Mouse (Mus musculus): Measurements from ENCODE around the gene Lrrk2. TPM values are rescaled to one million over a fixed set of nuclear protein-coding genes. Genes with fewer than 3 reads are reported as not detected.

The Lrrk2 gene
- 9.5 TPM for polyA plus RNA-seq (2014; fragmentation: Illumina TruSeq; extraction: RNeasy Lipid Tissue Mini Kit (QIAGEN cat#74804); ENCODE audit: low read depth, low replicate concordance)

DNA sequence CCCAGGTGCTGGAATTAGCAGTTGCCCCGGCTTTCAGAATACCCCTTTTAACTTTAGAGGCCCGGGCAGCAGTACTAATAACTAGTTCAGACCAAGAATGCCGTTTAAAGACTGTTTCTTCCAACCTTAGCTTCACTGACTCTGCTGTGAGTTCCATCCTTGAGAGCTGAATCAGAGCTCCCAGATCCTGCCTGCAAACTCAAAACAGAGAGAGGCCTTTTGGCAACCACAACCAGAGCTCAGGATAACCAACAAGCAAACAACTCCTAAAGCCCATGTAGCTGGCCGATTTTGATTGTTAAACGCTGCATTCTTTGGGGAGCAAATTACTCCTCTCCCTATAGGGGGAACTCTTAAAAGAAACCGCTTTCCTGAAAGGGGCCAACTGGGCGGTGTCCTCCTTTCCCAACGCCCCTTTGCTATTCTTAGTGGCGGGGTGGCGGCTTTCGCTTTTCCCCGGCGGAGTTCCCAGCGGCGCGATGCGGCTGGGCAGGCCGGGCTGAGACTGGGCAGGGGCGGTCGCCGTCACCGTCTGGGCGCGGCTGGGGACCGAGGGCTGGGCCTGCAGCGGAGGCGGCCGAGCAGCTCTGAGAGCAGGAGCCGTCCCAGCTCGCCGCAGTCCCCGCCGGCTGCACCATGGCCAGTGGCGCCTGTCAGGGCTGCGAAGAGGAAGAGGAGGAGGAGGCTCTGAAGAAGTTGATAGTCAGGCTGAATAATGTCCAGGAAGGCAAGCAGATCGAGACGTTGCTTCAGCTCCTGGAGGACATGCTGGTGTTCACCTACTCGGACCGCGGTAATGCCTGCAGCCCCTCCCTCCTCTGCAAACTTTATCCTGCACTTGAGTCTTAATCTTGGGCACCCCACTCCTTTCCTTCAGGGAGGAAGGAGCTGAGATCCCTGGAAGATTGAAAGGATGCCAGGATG lies at the start of gene Lrrk2:
Gene Lrrk2, plus strand, starts transcription at position 531 of the 924 bp plus-strand sequence.

DNA sequence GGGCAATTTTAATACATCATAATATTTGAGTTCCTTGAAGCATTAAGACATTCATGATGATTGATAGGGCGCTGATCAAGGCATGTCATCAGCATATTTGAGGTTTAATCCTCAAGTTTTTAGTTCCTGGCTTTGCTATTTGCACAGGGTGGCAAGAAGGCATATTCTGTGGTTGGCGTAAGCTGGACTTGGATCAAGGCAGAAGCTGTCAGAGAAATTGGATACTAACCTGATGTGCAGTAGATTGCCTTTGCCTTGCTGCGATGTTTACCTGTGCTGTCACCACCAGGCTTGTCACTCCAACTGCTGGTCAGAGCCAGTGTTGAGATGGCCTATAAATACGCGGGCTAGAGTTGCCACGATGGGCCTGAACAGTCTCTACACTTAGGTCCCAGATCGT lies 165.0 kb downstream of the Lrrk2 start, which contains the start of gene Smgc:
Gene Smgc, plus strand, starts transcription at position 301 of the 400 bp plus-strand sequence.

Other genes with a start within 250 kb of the Lrrk2 start
- gene Slc2a13, start 99.9 kb upstream of the Lrrk2 start, polyA plus RNA-seq (2014; fragmentation: Illumina TruSeq; extraction: RNeasy Lipid Tissue Mini Kit (QIAGEN cat#74804); ENCODE audit: low read depth, low replicate concordance), result 0.37 TPM
- gene Smgc, start 165.1 kb downstream of the Lrrk2 start, polyA plus RNA-seq (2014; fragmentation: Illumina TruSeq; extraction: RNeasy Lipid Tissue Mini Kit (QIAGEN cat#74804); ENCODE audit: low read depth, low replicate concordance), result not detected